Mouse (Mus musculus) limb, embryonic 13.5 days (tissue): ENCODE data around the gene Map4k3. TPM values are rescaled to one million over a fixed set of nuclear protein-coding genes. Genes with fewer than 3 reads are reported as not detected.
A peak's percentile ranks its signal among the peaks of the same experiment; 100 is the strongest.

ENCODE experiments used
- ATAC-seq: fragments of 200-750 bp; cut with Nextera tagmentation; 2 replicates; pipeline ENCODE4 v1.8.0; 2017; ENCODE audit warnings: low read depth, moderate number of reproducible peaks, moderate TSS enrichment; ENCODE audit not compliant: low FRiP score
- H3K27ac ChIP-seq: fragments of 300-500 bp; sonication (generic); 2 replicates; pipeline ENCODE4 v1.5.1; 2015; ENCODE audit warnings: inconsistent platforms, mild to moderate bottlenecking, moderate library complexity
- H3K27me3 ChIP-seq: fragments of 300-500 bp; sonication (generic); 2 replicates; pipeline ENCODE4 v1.6.1; 2015; ENCODE audit warnings: mild to moderate bottlenecking, inconsistent platforms
- H3K36me3 ChIP-seq: fragments of 300-500 bp; sonication (generic); 2 replicates; pipeline ENCODE4 v1.6.1; 2015; ENCODE audit warnings: inconsistent platforms, mild to moderate bottlenecking, moderate library complexity
- H3K4me1 ChIP-seq: fragments of 300-500 bp; sonication (generic); 2 replicates; pipeline ENCODE4 v1.6.1; 2015; ENCODE audit warnings: inconsistent platforms
- H3K4me2 ChIP-seq: fragments of 300-500 bp; sonication (generic); replicated peaks from 2 replicates; pipeline ENCODE4 v1.6.1; 2015; ENCODE audit warnings: inconsistent platforms, mild to moderate bottlenecking, moderate library complexity
- H3K4me3 ChIP-seq: fragments of 300-500 bp; sonication (generic); 2 replicates; pipeline ENCODE4 v1.5.1; 2015; ENCODE audit warnings: moderate library complexity, mild to moderate bottlenecking, inconsistent platforms
- H3K9ac ChIP-seq: fragments of 300-500 bp; sonication (generic); 2 replicates; pipeline ENCODE4 v1.6.1; 2015; ENCODE audit warnings: mild to moderate bottlenecking, inconsistent platforms
- H3K9me3 ChIP-seq: fragments of 300-500 bp; sonication (generic); 2 replicates; pipeline ENCODE4 v1.6.1; 2016; ENCODE audit warnings: inconsistent platforms
- WGBS: fragments of 180-500 bp; shearing (Covaris S2); methylation state at CpG from one replicate; pipeline ENCODE4 v1.1.7; 2015; 5-methylcytosine and 5-hydroxymethylcytosine counted together
- polyA plus RNA-seq: library from polyadenylated mRNA; unstranded; fragments of >200 nt; fragmentation: Nextera tagmentation; extraction: Ambion mirVana; gene quantifications from 2 replicates; pipeline ENCODE4 v1.2.1, GENCODE M21; 2015

Map4k3 gene
- polyA plus RNA-seq, 1 experiment from 2014 or later, result 31.7 TPM

DNA sequence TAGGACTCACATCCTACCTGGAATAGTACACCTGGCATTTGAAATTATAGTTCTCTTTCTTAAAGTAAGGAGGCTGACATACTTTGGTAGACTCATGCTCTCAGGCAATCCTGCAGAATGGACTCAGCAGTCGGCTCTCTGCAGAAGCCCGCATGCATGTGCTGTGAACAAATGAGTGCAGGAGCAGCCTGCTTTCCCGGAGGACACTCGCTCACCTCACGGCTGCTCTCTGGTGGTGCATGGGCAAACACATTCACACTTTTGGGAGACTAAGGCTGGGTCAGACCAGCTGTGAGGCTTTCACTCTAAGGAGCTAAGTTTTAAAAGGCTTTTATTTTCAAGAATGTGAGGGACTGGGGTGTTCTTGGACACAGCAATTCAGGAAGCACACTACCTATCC lies 109.4 kb downstream of the Map4k3 start:
- no peaks in the 10 kb centered on the region for H3K4me1 ChIP-seq
- H3K4me2 ChIP-seq, result no peak overlapping the region
- no peak overlapping the region for H3K9ac ChIP-seq
- no peaks in the 10 kb centered on the region for H3K27me3 ChIP-seq
- no peak for ATAC-seq
- no peaks in the 10 kb centered on the region for H3K9me3 ChIP-seq
- no peak overlapping the region for H3K4me3 ChIP-seq
- WGBS, result 75% methylated on average over 5 of the region's 5 CpGs
- H3K36me3 ChIP-seq, result peaks cover 46% of the 10 kb centered on the region
- no peak overlapping the region for H3K27ac ChIP-seq

DNA sequence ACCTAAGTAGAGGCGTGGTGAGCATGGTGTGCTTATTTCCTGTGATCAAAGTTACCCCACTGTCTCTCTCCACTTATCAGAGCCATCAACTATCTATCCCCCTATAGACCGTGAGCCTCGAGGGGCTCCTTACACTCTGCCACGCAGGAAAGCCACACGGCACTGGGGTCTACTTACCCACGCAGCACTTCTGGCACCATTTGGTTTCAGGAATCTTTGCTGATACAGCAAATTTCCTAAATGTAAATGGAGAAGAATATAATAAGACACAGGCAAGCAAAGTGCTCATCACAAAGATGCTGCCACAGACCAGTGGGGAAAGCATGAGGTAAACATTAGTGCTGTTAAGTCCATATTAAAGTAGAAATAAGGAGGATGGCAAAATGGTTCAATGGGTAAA lies 124.5 kb downstream of the Map4k3 start:
- WGBS, result 89% methylated on average over 6 of the region's 6 CpGs
- H3K36me3 ChIP-seq, result peaks cover 88% of the 10 kb centered on the region
- no peak overlapping the region for H3K4me2 ChIP-seq
- no peak overlapping the region for H3K9ac ChIP-seq
- H3K27ac ChIP-seq, result no peak overlapping the region
- no peaks in the 10 kb centered on the region for H3K27me3 ChIP-seq
- peaks cover 10% of the 10 kb centered on the region; the same call in 1 of the 2 replicates for H3K9me3 ChIP-seq
- H3K4me3 ChIP-seq, result no peak overlapping the region
- H3K4me1 ChIP-seq, result no peaks in the 10 kb centered on the region
- ATAC-seq, result no peak

DNA sequence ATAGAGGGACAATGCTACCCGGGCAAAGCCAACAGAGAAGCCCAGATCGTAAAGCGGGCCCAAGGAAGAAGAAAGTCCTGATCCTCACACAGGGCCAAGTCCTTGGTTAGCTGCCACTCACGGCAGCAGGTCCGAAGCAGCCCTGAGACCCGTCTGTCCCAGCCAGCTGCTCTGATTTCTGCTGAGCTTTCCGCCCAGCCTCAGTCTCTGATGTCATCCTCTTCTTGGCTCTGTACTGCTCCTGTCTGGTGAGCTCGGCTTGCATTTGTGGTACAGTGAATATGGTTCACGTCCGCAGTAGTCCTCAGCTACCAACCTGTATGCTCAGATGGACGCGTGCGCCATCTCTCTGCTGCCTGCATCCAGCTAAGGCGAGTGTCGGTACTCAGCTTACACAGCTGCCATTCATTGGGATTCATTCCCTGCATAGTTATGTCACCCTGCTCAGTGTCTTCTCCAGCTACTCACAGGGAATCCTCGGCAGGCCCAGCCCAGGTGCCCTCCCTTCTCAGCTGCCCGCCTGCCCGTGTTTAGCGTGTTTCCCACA lies 125.1 kb downstream of the Map4k3 start:
- Histone ChIP-seq H3K4me2 (no peak overlapping the region), H3K4me1 (no peaks in the 10 kb centered on the region), H3K9me3 (peaks cover 6% of the 10 kb centered on the region; the same call in 1 of the 2 replicates), H3K4me3 (no peak overlapping the region), H3K27me3 (no peaks in the 10 kb centered on the region), H3K36me3 (peaks cover 85% of the 10 kb centered on the region), H3K27ac (no peak overlapping the region), H3K9ac (no peak overlapping the region)
- no peak for ATAC-seq
- 92% methylated on average over 19 of the region's 19 CpGs for WGBS

- Histone ChIP-seq H3K4me2 (no peak overlapping the region), H3K27ac (no peak overlapping the region), H3K4me3 (no peak overlapping the region), H3K9ac (no peak overlapping the region), H3K4me1 (no peaks in the 10 kb centered on the region), H3K9me3 (peaks cover 6% of the 10 kb centered on the region; the same call in 1 of the 2 replicates), H3K27me3 (no peaks in the 10 kb centered on the region), H3K36me3 (peaks cover 86% of the 10 kb centered on the region)
- 59% methylated on average over 13 of the region's 13 CpGs for WGBS
- no peak for ATAC-seq
Measured at GRCm38 (mm10) chr17:80601371-80601770, 126.9 kb downstream of the Map4k3 start.

DNA sequence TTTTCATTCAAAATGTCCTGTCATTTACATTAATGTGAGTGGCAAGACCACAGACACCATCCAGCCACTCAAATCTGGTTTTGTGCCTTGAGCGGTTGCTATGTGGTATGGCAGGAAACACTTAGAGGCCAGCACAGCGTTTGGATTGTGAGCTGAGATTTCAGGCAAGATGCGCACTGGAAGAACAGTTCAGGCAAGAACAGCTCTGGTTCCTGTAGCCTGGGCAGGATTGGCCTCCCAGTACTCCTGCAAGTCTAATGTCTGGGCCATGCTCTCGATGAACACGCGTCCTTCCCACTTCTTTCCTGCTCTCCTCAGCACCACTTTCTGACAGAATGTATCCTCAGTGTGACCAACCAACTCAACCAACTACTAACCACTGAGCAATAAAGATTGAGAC lies 145.2 kb downstream of the Map4k3 start:
- no peaks in the 10 kb centered on the region for H3K27me3 ChIP-seq
- no peak overlapping the region for H3K27ac ChIP-seq
- peaks cover 73% of the 10 kb centered on the region for H3K36me3 ChIP-seq
- no peak overlapping the region for H3K4me3 ChIP-seq
- ATAC-seq, result no peak
- H3K4me2 ChIP-seq, result no peak overlapping the region
- no peaks in the 10 kb centered on the region for H3K9me3 ChIP-seq
- H3K9ac ChIP-seq, result no peak overlapping the region
- 88% methylated on average over 6 of the region's 6 CpGs for WGBS
- H3K4me1 ChIP-seq, result no peaks in the 10 kb centered on the region

DNA sequence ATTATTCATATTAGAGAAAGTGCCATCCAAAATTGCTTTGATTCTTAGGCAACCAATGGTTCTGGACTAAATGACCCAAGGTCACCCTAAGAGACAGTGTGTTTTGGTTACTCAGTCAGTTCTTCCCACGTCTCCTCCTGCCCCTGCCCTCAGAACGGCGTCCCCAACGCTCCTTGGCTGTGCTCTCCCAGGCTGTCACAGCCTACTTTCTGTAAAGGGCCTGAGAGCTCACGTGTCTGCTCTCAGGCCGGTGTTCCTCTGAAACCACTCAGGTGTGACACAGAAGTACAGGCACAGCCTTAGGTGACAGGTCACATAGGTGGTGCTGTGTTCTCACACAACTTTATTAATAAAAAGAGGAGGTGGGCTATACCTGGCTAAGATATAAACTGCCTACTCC lies 148.4 kb downstream of the Map4k3 start:
- Histone ChIP-seq H3K36me3 (peaks cover 44% of the 10 kb centered on the region), H3K4me1 (peaks cover 12% of the 10 kb centered on the region), H3K27ac (no peak overlapping the region), H3K4me2 (no peak overlapping the region), H3K4me3 (no peak overlapping the region), H3K9ac (no peak overlapping the region), H3K9me3 (no peaks in the 10 kb centered on the region), H3K27me3 (no peaks in the 10 kb centered on the region)
- ATAC-seq, result no peak
- WGBS, result 90% methylated on average over 6 of the region's 6 CpGs

DNA sequence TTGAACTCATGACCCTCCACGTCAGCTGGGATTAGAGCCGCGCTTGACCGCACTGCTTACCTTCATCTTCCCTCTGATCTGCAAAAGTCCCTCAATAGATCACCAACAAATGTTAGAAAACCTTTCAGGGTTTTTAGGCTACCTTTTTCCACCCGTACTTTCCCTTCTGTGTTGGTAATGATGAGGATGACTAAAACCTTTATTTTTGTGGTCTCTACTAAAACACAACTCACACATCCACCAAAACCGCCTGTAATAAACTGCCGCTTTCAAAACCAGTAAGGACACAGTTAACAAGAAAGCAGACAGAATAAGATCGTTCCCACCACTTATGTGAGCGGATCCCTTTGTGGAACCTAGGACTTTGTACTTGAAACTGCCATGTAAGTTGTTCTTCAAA lies 149.2 kb downstream of the Map4k3 start:
- no peaks in the 10 kb centered on the region for H3K9me3 ChIP-seq
- no peak overlapping the region for H3K9ac ChIP-seq
- H3K4me3 ChIP-seq, result no peak overlapping the region
- H3K27me3 ChIP-seq, result no peaks in the 10 kb centered on the region
- 94% methylated on average over 9 of the region's 9 CpGs for WGBS
- peaks cover 36% of the 10 kb centered on the region for H3K36me3 ChIP-seq
- no peak for ATAC-seq
- no peak overlapping the region for H3K27ac ChIP-seq
- peaks cover 12% of the 10 kb centered on the region for H3K4me1 ChIP-seq
- no peak overlapping the region for H3K4me2 ChIP-seq

GRCm38 (mm10) chr17:80578041-80578440 lies 150.2 kb downstream of the Map4k3 start:
- Histone ChIP-seq H3K27ac (no peak overlapping the region), H3K27me3 (no peaks in the 10 kb centered on the region), H3K9me3 (no peaks in the 10 kb centered on the region), H3K36me3 (peaks cover 26% of the 10 kb centered on the region), H3K4me1 (peaks cover 12% of the 10 kb centered on the region), H3K9ac (no peak overlapping the region), H3K4me2 (peak overlapping the region; percentile 94), H3K4me3 (no peak overlapping the region)
- WGBS, result 87% methylated on average over 1 of the region's 1 CpGs
- no peak for ATAC-seq

GRCm38 (mm10) chr17:80577639-80578038 lies 150.6 kb downstream of the Map4k3 start, which contains the start of gene Cdkl4:
Gene Cdkl4 (minus strand): TSS chr17:80577813.
- ATAC-seq, result no peak
- Histone ChIP-seq H3K27ac (no peak within 1 kb of the TSS), H3K36me3 (peaks cover 22% of the 10 kb centered on the region), H3K9me3 (no peaks in the 10 kb centered on the region), H3K4me1 (peaks cover 12% of the 10 kb centered on the region), H3K4me3 (peak within 1 kb of the TSS; percentile 52), H3K9ac (peak within 1 kb of the TSS; percentile 69), H3K27me3 (no peaks in the 10 kb centered on the region), H3K4me2 (peak within 1 kb of the TSS; percentile 94)
- WGBS, result 76% methylated on average over 15 of the region's 15 CpGs

GRCm38 (mm10) chr17:80577214-80577613 lies 151.1 kb downstream of the Map4k3 start:
- Histone ChIP-seq H3K36me3 (peaks cover 17% of the 10 kb centered on the region), H3K9me3 (no peaks in the 10 kb centered on the region), H3K4me3 (peak overlapping the region; percentile 52), H3K9ac (peak overlapping the region; percentile 69), H3K4me2 (peak overlapping the region; percentile 94), H3K27ac (no peak overlapping the region), H3K27me3 (no peaks in the 10 kb centered on the region), H3K4me1 (peaks cover 12% of the 10 kb centered on the region)
- peak; percentile 75 for ATAC-seq
- under 1% methylated on average over 30 of the region's 30 CpGs for WGBS

DNA sequence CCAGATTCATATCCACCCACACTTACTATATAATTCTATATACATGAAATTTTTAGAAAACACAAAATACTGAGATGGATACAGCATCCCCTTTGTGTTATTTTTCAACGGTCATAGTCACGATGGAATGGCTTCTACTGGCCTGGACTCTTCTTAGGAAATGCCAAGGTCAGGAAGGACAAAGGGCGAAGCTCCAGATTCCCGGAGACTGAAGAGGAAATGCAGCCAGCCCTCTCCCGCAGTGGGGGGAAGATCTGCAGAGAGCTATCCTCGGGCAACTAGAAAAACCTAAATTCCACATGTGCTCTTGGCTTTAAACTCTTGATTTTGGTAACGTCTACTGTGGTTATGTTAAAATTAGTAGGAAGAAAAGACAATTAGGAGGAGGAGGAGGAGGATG lies 153.3 kb downstream of the Map4k3 start:
- no peaks in the 10 kb centered on the region for H3K9me3 ChIP-seq
- H3K4me2 ChIP-seq, result no peak overlapping the region
- WGBS, result 77% methylated on average over 7 of the region's 7 CpGs
- no peak overlapping the region for H3K4me3 ChIP-seq
- peaks cover 2% of the 10 kb centered on the region for H3K36me3 ChIP-seq
- H3K27me3 ChIP-seq, result no peaks in the 10 kb centered on the region
- H3K27ac ChIP-seq, result no peak overlapping the region
- peaks cover 12% of the 10 kb centered on the region for H3K4me1 ChIP-seq
- no peak overlapping the region for H3K9ac ChIP-seq
- no peak for ATAC-seq

- Histone ChIP-seq H3K9me3 (no peaks in the 10 kb centered on the region), H3K4me3 (no peak overlapping the region), H3K27me3 (no peaks in the 10 kb centered on the region), H3K4me1 (peaks cover 12% of the 10 kb centered on the region), H3K36me3 (no peaks in the 10 kb centered on the region; the same call in 1 of the 2 replicates), H3K4me2 (no peak overlapping the region), H3K9ac (no peak overlapping the region), H3K27ac (no peak overlapping the region)
- ATAC-seq, result no peak
- 80% methylated on average over 7 of the region's 7 CpGs for WGBS
Measured at GRCm38 (mm10) chr17:80574471-80574965, 153.8 kb downstream of the Map4k3 start.
